Mouse (Mus musculus) CH12.LX (cell line): ENCODE results near the gene Cep44. TPM values are rescaled to one million over a fixed set of nuclear protein-coding genes. Genes with fewer than 3 reads are reported as not detected.

Source experiments
- DNase-seq: peaks from one replicate; pipeline ENCODE4 v3.0.0-alpha.2; 2013; ENCODE audit errors: extremely low read depth
- H3K27ac ChIP-seq: 2 replicates; pipeline ENCODE4 v1.5.1; 2012; ENCODE audit warnings: low read depth, mild to moderate bottlenecking, control low read depth, moderate library complexity; ENCODE audit not compliant: insufficient read depth
- H3K27me3 ChIP-seq: replicated peaks from 2 replicates; pipeline ENCODE3; 2012; ENCODE audit warnings: inconsistent platforms
- H3K36me3 ChIP-seq, 2 experiments: replicated peaks in 1 of 2; 2 replicates each; pipeline versions ENCODE3 to v1.6.1; 2012; ENCODE audit warnings: inconsistent platforms in 1 of 2, low read length in 1 of 2, mild to moderate bottlenecking in 1 of 2, mixed read lengths in 1 of 2, moderate library complexity in 1 of 2; ENCODE audit not compliant: control insufficient read depth in 1 of 2, insufficient read depth in 1 of 2
- H3K4me1 ChIP-seq, 2 experiments: 2 replicates each; pipeline ENCODE4 v1.6.1; 2012; ENCODE audit warnings: inconsistent platforms in 1 of 2, moderate library complexity in 1 of 2; ENCODE audit not compliant: insufficient read depth in 2 of 2, control insufficient read depth in 1 of 2
- H3K4me2 ChIP-seq: 2 replicates; pipeline ENCODE4 v1.6.1; 2012; ENCODE audit warnings: low read depth, mild to moderate bottlenecking, control low read depth; ENCODE audit not compliant: poor library complexity, insufficient read depth, severe bottlenecking
- H3K4me3 ChIP-seq, 3 experiments: fragments of 150-350 bp in 1 of 3; sonication (generic) in 1 of 3; replicated peaks in 1 of 3; 2 replicates each; pipeline versions ENCODE3 to v1.5.1; 2011 to 2012; ENCODE audit warnings: low read depth in 2 of 3, low read length in 2 of 3, mild to moderate bottlenecking in 2 of 3, moderate library complexity in 2 of 3, control low read depth in 1 of 3, improper control_type of control experiment in 1 of 3, inconsistent platforms in 1 of 3, mixed read lengths in 1 of 3; ENCODE audit not compliant: poor library complexity in 1 of 3
- H3K79me2 ChIP-seq: replicated peaks from 2 replicates; pipeline ENCODE4 v1.6.1; 2012; ENCODE audit warnings: mild to moderate bottlenecking, moderate library complexity; ENCODE audit not compliant: control insufficient read depth, poor library complexity, insufficient read depth, severe bottlenecking; ENCODE audit errors: extremely low read depth
- H3K9ac ChIP-seq: 2 replicates; pipeline ENCODE4 v1.6.1; 2012; ENCODE audit warnings: low read depth, mild to moderate bottlenecking, control low read depth, moderate library complexity; ENCODE audit not compliant: insufficient read depth
- H3K9me3 ChIP-seq: replicated peaks from 2 replicates; pipeline ENCODE3; 2012; ENCODE audit warnings: low read length, inconsistent platforms, mixed read lengths
- BHLHE40 ChIP-seq: IDR thresholded peaks from 2 replicates; pipeline ENCODE4 v1.6.1; 2011; ENCODE audit warnings: mild to moderate bottlenecking, low read depth, low read length, improper control_type of control experiment
- CHD2 ChIP-seq: IDR thresholded peaks from 2 replicates; pipeline ENCODE4 v1.6.1; 2011; ENCODE audit warnings: low read length, improper control_type of control experiment
- CTCF ChIP-seq, 2 experiments: IDR thresholded peaks in 1 of 2; conservative IDR thresholded peaks in 1 of 2; 2 replicates each; pipeline ENCODE4 v1.5.1; 2011 to 2012; ENCODE audit warnings: low read depth in 2 of 2, low read length in 2 of 2, improper control_type of control experiment in 1 of 2, inconsistent platforms in 1 of 2, mild to moderate bottlenecking in 1 of 2, moderate library complexity in 1 of 2
- ELF1 ChIP-seq: IDR thresholded peaks from 2 replicates; pipeline ENCODE4 v1.6.1; 2014; ENCODE audit warnings: low read depth, mild to moderate bottlenecking, inconsistent platforms, low read length, improper control_type of control experiment
- EP300 ChIP-seq: IDR thresholded peaks from 2 replicates; pipeline ENCODE4 v1.6.1; 2011; ENCODE audit warnings: low read length, improper control_type of control experiment
- IRF4 ChIP-seq: IDR thresholded peaks from 2 replicates; pipeline ENCODE4 v1.6.1; 2014; ENCODE audit warnings: low read depth, mild to moderate bottlenecking, inconsistent platforms, low read length, improper control_type of control experiment
- JUN ChIP-seq: IDR thresholded peaks from 2 replicates; pipeline ENCODE4 v1.6.1; 2011; ENCODE audit warnings: low read depth, mild to moderate bottlenecking, low read length, improper control_type of control experiment, moderate library complexity; ENCODE audit not compliant: insufficient read depth
- JUND ChIP-seq: conservative IDR thresholded peaks from 2 replicates; pipeline ENCODE4 v1.6.1; 2011; ENCODE audit warnings: low read depth, low read length, improper control_type of control experiment
- MAX ChIP-seq: IDR thresholded peaks from 2 replicates; pipeline ENCODE4 v1.6.1; 2011; ENCODE audit warnings: low read length, improper control_type of control experiment
- MAZ ChIP-seq: IDR thresholded peaks from 2 replicates; pipeline ENCODE4 v1.6.1; 2012; ENCODE audit warnings: low read depth, mild to moderate bottlenecking, inconsistent platforms, low read length, improper control_type of control experiment, moderate library complexity
- MYC ChIP-seq: IDR thresholded peaks from 2 replicates; pipeline ENCODE4 v1.6.1; 2011; ENCODE audit warnings: low read depth, mild to moderate bottlenecking, improper control_type of control experiment, low read length
- NELFE ChIP-seq: IDR thresholded peaks from 2 replicates; pipeline ENCODE4 v1.6.1; 2011; ENCODE audit warnings: low read depth, low read length, improper control_type of control experiment
- NRF1 ChIP-seq: IDR thresholded peaks from 2 replicates; pipeline ENCODE4 v1.6.1; 2014; ENCODE audit warnings: low read depth, mild to moderate bottlenecking, inconsistent platforms, low read length, improper control_type of control experiment, moderate library complexity
- POLR2AphosphoS2 ChIP-seq: IDR thresholded peaks from 2 replicates; pipeline ENCODE4 v1.6.1; 2011; ENCODE audit warnings: low read depth, low read length, improper control_type of control experiment
- RAD21 ChIP-seq: IDR thresholded peaks from 2 replicates; pipeline ENCODE4 v1.6.1; 2011; ENCODE audit warnings: low read depth, mild to moderate bottlenecking, low read length, improper control_type of control experiment, moderate library complexity
- RCOR1 ChIP-seq: conservative IDR thresholded peaks from 2 replicates; pipeline ENCODE4 v1.6.1; 2012; ENCODE audit warnings: low read depth, mild to moderate bottlenecking, inconsistent platforms, low read length, improper control_type of control experiment
- SIN3A ChIP-seq: IDR thresholded peaks from 2 replicates; pipeline ENCODE4 v1.6.1; 2012; ENCODE audit warnings: low read length, improper control_type of control experiment, inconsistent platforms
- SMC3 ChIP-seq: IDR thresholded peaks from 2 replicates; pipeline ENCODE4 v1.6.1; 2011; ENCODE audit warnings: low read depth, low read length, improper control_type of control experiment
- TBP ChIP-seq: conservative IDR thresholded peaks from 2 replicates; pipeline ENCODE4 v1.6.1; 2011; ENCODE audit warnings: low read depth, low read length, improper control_type of control experiment
- USF1 ChIP-seq: IDR thresholded peaks from 2 replicates; pipeline ENCODE4 v1.6.1; 2014; ENCODE audit warnings: low read depth, mild to moderate bottlenecking, inconsistent platforms, low read length, improper control_type of control experiment
- ZC3H11A ChIP-seq: IDR thresholded peaks from 2 replicates; pipeline ENCODE4 v1.6.1; 2012; ENCODE audit warnings: low read depth, mild to moderate bottlenecking, inconsistent platforms, low read length, improper control_type of control experiment
- ZKSCAN1 ChIP-seq: IDR thresholded peaks from 2 replicates; pipeline ENCODE4 v1.6.1; 2012; ENCODE audit warnings: low read depth, inconsistent platforms, low read length, improper control_type of control experiment, borderline replicate concordance
- ZMIZ1 ChIP-seq: IDR thresholded peaks from 2 replicates; pipeline ENCODE4 v1.6.1; 2012; ENCODE audit warnings: low read depth, mild to moderate bottlenecking, inconsistent platforms, low read length, improper control_type of control experiment
- ZNF384 ChIP-seq: IDR thresholded peaks from 2 replicates; pipeline ENCODE4 v1.6.1; 2012; ENCODE audit warnings: low read depth, low read length, improper control_type of control experiment, inconsistent platforms
- dilution Hi-C: fragments of 300-500 bp; cut with MboI; formaldehyde crosslinking; loops from 2 replicates; pipeline ENCODE4 v1.14.3; 2020; ENCODE audit warnings: low sequenced_read_pairs; ENCODE audit not compliant: extremely low pct_unique_long_range_greater_than_20kb, extremely low pct_ligation_motif_present
- in situ Hi-C: fragments of 300-500 bp; cut with MboI; formaldehyde crosslinking; loops from 3 replicates; pipeline ENCODE4 v1.14.3; 2019; ENCODE audit warnings: low sequenced_read_pairs, low pct_ligation_motif_present, low pct_unique_long_range_greater_than_20kb, mixed read lengths
- polyA plus RNA-seq: library from polyadenylated mRNA; unstranded; fragments of >175 nt; gene quantifications from 2 replicates; pipeline ENCODE4 v1.2.1, GENCODE M21; 2012; ENCODE audit warnings: low read depth; ENCODE audit not compliant: insufficient read length
- total RNA-seq, 2 experiments: library from RNA; depleted of rRNA; stranded (reverse); fragments of 300-350 nt in 1 of 2; fragments of >200 nt in 1 of 2; gene quantifications; 2 replicates each; pipeline ENCODE4 v1.2.3; 2012 to 2014

Cep44 gene
- total and polyA plus RNA-seq, 3 experiments = 23.2 to 54.7 (median 28.5) TPM

- H3K4me3 ChIP-seq = peak overlapping the region; percentile 48 to 86 (median 86)
- H3K4me1 ChIP-seq = peaks cover 0 to 23% of the 10 kb centered on the region in 2 experiments; a peak in 2 of 4 replicates
- H3K27ac ChIP-seq = no peak overlapping the region
- H3K4me2 ChIP-seq = peak overlapping the region; percentile 98
- H3K36me3 ChIP-seq = peaks cover 0 to 3% of the 10 kb centered on the region in 2 experiments
- dilution Hi-C loops = no loop called here
- DNase-seq = peak; percentile 17
- no peaks in the 10 kb centered on the region for H3K27me3 ChIP-seq
- no peaks in the 10 kb centered on the region for H3K9me3 ChIP-seq
- in situ Hi-C loops = no loop called here
- H3K9ac ChIP-seq = peak overlapping the region; percentile 64; the same call in 1 of the 2 replicates
- H3K79me2 ChIP-seq = peaks cover 9% of the 10 kb centered on the region
- TF ChIP-seq CTCF (conservative IDR thresholded peaks at IDR 0.05 in 1 of 2, IDR thresholded peaks at IDR 0.05 in 1 of 2; ENCODE audit: low read depth in 2 of 2, low read length in 2 of 2) = no peak
- no peak for TF ChIP-seq CHD2
- no peak for TF ChIP-seq JUND
- TF ChIP-seq TBP = no peak
- no peak for TF ChIP-seq RCOR1
- TF ChIP-seq ZKSCAN1 = no peak
- no peak for TF ChIP-seq ZNF384
- no peak for TF ChIP-seq BHLHE40
- TF ChIP-seq ZC3H11A = no peak
- no peak for TF ChIP-seq MAX
- TF ChIP-seq SMC3 = no peak
- no peak for TF ChIP-seq POLR2AphosphoS2
- TF ChIP-seq ZMIZ1 = no peak
- no peak for TF ChIP-seq RAD21
- no peak for TF ChIP-seq USF1
- TF ChIP-seq NELFE = no peak
- no peak for TF ChIP-seq MYC
- no peak for TF ChIP-seq IRF4
- TF ChIP-seq NRF1 = no peak
- no peak for TF ChIP-seq EP300
Observed at GRCm38 (mm10) chr8:56552551-56553103, 1.8 kb upstream of the Cep44 start.

- no peaks in the 10 kb centered on the region for H3K27me3 ChIP-seq
- no peaks in the 10 kb centered on the region for H3K9me3 ChIP-seq
- H3K4me2 ChIP-seq = peak overlapping the region; percentile 98
- H3K27ac ChIP-seq = no peak overlapping the region
- DNase-seq = peak; percentile 12
- peak overlapping the region; percentile 74 to 86 (median 86) for H3K4me3 ChIP-seq
- in situ Hi-C loops = no loop called here
- TF ChIP-seq MAZ (no peak), SMC3 (no peak), BHLHE40 (no peak), TBP (no peak), ZKSCAN1 (no peak), ELF1 (no peak), JUN (no peak), SIN3A (no peak)
- H3K36me3 ChIP-seq = peaks cover 0 to 8% of the 10 kb centered on the region in 2 experiments
- dilution Hi-C loops = no loop called here
- peaks cover 9% of the 10 kb centered on the region for H3K79me2 ChIP-seq
- peak overlapping the region; percentile 64 for H3K9ac ChIP-seq
- peaks cover 0 to 25% of the 10 kb centered on the region in 2 experiments; a peak in 2 of 4 replicates for H3K4me1 ChIP-seq
Observed at GRCm38 (mm10) chr8:56552045-56552444, 1.2 kb upstream of the Cep44 start.
